Mouse (Mus musculus): ENCODE results near the gene Rnf149. TPM values are rescaled to one million over a fixed set of nuclear protein-coding genes. Genes with fewer than 3 reads are reported as not detected.

Rnf149 gene
- total RNA-seq, 2 experiments from 2014 or later: 30.9 to 31.1 TPM

DNA sequence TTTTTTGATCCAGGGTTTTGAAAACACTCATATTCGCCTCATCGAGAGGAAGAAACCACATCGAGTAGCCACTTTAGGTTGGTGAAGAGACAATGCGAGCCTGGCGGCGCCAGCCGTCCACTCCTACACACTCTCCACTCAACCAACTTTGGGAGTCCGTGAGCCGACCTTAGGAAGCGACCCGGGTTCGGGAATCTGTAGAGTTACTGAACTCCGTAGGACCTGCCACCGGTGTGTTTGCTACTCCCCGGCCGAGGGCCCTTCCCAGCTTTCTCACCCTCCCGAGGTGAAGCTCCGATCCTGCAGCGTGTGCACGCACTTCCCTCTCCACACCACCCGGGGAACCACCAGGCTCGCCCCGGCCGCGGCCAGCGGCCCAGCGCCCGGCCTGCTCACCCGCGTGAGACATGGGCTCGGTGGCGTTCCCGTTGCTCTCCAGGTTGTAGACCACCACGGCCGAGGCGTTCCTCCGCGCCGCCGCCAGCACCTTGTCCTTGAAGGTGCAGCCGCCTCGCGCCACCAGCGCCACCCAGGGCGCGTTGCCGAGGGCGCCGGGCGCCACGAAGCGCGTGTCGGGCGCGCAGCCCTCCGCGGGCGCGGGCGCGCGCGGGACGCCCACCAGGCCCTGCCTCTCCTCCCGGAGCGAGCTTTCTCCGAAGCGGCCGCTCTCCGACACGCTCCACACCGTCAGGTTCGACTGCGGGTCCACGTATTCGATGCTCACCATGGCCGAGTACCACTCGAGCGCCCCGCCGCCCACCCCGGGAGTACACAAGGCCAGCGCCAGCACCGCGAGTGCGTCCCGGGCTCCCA, 568 bp downstream of the Rnf149 start:
- DNase-seq (ENCODE audit: extremely low spot score in 1 of 2, low spot score in 1 of 2): peak in 1 of 2 experiments; percentile 53

DNA sequence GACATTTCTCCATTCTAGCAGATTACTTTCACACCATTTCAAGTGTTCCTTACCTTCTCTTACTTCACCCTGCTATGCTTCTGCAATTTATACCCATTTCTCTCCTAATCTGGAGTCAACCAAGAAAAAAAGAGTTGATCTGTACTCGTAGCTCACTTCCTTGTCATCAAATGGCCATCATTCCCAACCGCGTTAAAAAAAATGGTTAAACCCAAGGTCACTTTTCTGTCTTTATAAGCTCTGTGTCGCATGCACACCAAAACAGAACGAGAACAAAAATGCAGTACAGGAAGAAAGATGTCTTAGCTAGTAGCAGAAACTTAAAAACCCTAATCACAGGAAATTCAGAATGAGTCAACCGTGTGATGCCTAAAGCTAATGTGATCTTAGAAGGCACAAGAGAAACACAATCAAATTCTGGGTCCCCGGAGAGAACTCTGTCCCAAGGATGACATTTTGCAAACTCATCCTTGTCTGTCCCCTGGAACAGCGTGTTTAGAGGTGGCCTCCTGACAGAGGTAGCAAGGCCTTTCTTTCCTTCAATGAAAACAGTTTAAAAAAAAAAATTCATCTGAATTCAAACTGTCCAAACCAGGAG, 1.3 kb downstream of the Rnf149 start:
- no peak for DNase-seq (ENCODE audit: extremely low spot score in 1 of 2, low spot score in 1 of 2)

DNA sequence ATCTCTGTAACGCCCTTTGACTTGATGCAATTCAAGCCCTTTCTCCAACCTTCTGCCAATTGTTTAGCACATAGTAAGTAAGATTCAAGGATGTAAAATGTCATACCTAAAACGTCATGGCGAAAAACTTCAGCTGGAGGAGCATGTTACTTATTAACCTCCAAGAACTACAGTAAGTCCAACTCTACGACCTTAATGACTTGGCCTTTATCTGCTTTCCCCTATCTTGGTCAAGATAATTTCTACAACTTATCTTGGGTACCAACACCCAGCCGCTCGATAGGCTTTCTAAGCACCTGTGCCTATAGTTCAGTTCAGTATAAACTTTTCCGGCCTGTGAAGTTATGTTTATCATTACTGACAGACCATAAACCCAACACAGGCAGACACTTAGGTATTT, 3.3 kb downstream of the Rnf149 start:
- no peak for DNase-seq (ENCODE audit: extremely low spot score in 1 of 2, low spot score in 1 of 2)

DNA sequence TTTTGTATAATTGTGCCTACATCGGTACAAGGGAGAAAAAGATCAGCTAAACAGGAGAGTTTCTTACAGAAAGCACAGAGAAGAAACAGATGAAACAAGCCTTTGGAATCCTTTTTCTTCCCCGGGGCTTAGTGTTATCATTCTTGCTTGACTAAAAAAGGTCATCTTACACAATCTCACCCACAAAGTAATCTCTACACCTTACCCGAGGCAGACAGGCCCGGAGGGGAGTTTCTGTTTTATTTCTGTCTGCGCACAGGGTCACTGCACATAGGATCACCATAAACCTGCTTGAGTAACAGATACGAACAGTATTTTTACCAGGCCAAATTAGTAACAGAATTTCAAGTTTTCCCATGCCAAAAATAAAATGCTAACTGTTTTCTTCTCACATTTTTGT, 5.6 kb downstream of the Rnf149 start:
- DNase-seq (ENCODE audit: extremely low spot score in 1 of 2, low spot score in 1 of 2): no peak

DNA sequence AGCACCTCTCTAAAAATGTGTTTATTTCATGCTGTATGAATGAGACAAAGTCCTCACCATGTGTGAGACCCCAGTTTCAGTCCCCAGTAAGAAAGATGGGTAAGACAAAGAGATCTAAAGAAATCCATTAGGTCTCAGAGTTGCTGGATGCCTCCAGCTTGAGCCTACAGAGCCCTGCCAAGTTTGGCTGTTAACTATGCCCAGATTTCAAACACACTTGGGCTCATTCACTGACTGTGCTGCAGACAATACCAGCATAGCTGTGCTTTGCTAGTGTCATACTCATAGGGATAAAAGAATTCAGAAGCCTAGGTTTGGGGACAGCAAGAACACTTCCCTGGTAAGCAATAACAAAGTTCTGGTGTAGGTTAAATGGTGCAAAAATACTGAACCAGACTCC, 9.1 kb downstream of the Rnf149 start:
- no peak for DNase-seq (ENCODE audit: extremely low spot score in 1 of 2, low spot score in 1 of 2)

DNA sequence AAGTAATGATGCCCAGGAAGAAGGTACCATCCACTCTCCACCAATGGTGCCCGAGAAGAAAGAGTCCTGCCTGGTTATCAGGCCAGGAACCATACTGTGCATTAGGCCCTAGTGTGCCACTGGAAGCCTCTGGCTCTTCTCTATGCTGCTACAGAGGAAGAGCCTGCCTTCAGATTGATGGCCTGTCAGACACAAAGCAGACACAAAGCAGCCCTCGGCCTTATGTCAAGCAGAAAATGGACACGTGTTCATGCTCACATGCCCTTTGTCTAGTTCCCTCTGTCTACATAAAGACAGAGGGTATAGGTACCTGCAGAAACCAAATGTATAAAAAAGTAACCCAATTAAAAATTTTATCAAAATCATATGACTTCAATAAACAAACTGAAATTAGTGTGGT, 12.6 kb downstream of the Rnf149 start:
- DNase-seq (ENCODE audit: extremely low spot score in 1 of 2, low spot score in 1 of 2): no peak

DNA sequence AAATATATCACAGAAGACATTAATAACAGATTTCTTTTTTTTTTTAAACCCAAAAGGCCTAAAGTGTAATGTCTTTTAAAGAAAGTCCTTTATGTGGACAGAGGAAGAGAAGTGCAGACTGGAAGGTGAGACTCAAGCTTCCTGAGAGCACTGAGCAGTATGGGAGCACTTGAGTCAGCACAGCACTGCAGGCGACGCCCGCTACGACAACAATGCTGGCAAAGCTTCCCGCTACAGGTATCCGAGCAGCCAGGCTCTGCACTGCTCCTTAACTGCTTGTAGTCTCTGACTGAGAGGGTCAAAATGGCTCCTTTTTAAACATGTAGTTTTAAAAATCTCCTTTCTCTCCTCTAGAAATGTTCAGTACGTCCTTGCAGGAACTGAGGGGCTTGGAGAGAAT, 14.0 kb downstream of the Rnf149 start:
- no peak for DNase-seq (ENCODE audit: extremely low spot score in 1 of 2, low spot score in 1 of 2)

DNA sequence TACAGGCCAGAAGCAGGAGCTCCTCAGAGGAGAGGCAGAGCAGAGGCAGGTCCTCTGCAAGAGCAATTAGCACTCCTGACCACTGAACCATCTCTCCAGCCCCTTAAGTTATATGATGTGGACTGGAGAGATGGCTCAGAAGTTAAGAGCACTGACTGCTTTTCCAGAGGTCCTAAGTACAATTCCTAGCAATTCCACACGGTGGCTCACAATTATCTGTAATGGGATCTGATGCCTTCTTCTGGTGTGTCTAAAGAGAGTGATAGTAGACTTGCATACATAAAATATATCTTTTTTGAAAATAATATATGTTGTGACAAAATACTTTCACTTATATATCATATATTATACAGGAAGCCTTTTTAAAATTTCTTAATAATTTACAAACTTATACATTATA, 15.3 kb downstream of the Rnf149 start:
- no peak for DNase-seq (ENCODE audit: extremely low spot score in 1 of 2, low spot score in 1 of 2)

DNA sequence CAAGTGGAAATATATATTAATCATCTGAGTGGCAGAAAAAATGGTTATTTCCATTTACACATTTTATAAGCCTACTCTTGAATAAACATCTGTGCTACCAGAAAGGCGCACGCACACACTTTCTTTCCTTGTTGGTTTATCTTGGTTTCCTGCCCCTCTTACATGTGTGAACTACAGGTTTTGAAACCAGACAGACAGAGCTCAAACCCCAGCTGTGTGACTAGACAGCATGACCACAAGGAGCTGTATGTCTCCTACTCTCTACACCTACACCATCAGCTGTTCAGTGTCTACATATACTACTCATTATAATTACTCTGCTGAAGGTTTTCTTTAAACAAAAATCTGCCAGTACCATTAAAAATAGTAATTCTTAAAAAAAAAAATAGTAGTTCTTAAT, 18.2 kb downstream of the Rnf149 start:
- DNase-seq (ENCODE audit: extremely low spot score in 1 of 2, low spot score in 1 of 2): no peak

DNA sequence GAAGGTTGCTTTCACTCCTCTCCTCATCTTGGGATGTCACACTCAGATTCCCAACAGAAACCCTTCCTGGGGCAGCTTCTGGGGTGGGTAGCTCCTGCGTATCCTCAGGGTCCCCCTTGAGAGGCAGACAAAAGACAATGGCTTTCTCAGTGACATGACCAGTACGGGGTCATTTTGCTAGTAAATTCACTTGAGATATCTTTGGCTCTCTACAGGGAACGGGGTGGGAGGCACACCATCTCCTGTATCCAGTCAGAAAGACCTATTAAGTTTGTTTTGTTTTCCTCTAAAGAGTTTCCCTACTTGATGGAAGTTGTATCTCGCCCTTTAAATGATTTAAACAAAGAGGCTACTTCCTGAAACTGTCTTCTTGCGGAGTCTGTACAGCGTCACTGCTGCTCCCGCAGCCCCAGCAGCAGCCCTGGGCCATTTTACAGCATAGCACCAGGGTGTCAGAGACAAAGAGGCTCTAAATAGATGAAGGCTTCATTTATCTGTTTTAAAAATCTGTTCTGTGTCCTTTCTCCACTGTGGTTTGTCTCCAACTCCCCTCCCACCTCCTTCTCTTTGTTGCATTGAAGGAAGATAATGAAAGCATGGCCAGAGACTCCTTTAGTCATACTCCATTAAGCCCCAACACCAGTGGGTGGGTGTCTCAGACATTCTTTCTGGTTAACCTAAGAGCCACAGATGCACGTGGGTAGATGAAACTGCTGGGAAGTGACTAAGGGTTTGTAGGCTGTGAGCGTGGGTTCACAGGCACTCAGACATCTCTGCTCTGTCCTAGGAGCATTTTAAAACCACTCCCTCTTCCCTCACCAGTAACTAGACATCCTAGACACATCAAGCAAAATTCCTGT, 21.4 kb downstream of the Rnf149 start:
- no peak for DNase-seq (ENCODE audit: extremely low spot score in 1 of 2, low spot score in 1 of 2)

DNA sequence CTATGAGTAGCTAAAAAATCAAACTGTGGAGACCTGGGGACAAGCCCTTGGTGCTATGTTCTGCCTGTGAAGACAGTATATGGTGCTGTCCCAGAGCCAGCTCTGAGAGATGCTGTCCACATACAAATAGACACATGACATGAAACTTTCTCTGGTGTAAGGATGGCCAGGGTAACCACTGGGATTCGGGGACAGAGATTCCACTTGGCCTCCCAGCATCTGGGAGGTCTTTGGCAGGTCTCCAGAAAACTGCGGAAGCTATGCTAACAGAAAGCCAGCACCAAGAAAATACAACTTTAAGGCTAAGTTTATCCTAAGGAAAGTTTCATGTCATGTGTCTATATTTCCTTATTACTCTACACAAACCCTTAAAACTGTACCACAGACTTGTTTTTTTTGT, 27.4 kb downstream of the Rnf149 start:
- no peak for DNase-seq (ENCODE audit: extremely low spot score in 1 of 2, low spot score in 1 of 2)

DNA sequence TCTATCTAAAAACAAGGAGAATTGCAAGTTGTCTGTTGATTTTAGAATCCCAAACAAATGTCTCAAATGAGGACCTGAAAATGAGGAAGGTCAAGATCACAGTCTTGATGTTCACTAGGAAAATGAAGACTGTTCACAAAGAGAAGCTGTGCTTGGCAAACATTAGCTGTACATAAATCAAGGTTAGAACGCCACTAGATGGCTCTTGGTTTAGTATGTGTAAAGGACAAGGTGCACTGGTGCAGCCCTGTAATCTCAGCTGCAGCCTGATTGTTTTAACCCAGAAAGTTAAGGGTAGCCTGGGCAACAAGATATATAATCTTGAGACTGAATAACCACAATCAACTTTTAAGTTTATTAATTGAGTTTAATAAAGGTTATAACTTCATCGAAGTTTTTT, 30.0 kb downstream of the Rnf149 start:
- no peak for DNase-seq (ENCODE audit: extremely low spot score in 1 of 2, low spot score in 1 of 2)

DNA sequence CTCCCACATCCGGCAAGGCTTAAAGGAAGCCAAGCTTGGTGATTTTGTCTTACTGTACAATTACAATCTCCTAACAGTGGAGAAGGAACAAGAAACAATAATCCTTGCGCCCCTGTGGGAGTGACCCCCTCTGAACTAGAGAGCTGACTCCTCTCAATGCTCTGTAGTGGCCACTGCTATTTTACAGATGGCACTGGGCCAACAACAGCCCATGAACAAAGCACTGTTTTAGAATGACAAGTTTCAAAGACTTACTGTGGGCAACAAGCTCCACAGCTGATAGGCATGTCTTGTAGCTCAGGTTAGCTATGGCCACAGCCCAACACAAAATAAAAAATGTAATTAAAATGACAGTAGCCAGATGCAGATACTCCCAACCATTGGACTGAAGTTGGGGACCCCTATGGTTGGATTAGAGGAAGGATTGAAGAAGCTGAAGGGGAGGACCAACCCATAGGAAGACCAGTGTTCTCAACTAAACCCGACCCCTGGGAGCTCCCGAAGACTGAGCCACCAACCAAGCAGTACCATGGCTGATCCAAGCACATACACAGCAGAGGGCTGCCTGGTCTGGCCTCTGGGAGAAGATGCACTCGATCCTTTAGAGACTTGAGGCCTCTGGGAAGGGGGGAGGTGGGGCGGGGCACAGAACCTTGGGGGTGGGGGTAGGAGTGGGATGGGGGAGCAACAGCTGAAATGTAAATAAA, 30.9 kb downstream of the Rnf149 start:
- no peak for DNase-seq (ENCODE audit: extremely low spot score in 1 of 2, low spot score in 1 of 2)

DNA sequence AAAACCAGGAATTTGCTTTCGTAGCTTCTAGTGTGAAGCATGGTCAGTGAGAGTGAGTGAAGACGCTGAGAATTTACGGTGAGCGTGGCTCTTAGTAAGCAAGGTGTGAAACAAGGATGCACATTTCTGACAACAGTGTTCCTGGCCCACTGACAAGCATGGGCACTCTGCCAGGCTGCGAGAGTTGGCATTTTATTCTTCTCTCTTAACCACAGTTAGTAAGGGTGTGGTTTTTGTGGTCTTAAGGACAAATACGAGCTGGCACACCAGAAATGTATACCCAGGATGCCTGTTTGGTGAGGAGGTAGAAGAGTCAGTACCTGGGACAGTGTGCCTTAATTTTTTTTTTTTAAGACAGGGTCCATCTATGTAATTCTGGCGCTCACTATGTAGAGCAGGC, 31.6 kb downstream of the Rnf149 start:
- no peak for DNase-seq (ENCODE audit: extremely low spot score in 1 of 2, low spot score in 1 of 2)

DNA sequence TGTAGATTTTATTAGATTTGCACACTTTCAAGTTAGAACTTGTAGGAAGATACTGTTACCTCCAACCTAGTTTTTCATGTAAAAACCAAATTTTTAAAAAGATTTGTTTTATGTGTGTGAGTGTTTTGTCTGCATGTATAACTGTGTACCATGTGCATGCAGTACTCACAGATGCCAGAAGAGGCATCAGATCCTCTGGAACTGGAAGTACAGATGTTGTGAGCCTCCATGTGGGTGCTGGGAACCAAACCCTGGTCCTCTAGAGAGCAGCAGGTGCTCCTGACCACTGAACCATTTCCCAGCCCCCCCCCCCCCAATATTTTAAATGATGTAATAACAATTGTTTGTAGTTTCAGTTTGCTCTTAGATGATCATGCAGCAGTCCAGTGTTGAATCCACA, 36.6 kb downstream of the Rnf149 start:
- DNase-seq (ENCODE audit: extremely low spot score in 1 of 2, low spot score in 1 of 2): no peak

DNA sequence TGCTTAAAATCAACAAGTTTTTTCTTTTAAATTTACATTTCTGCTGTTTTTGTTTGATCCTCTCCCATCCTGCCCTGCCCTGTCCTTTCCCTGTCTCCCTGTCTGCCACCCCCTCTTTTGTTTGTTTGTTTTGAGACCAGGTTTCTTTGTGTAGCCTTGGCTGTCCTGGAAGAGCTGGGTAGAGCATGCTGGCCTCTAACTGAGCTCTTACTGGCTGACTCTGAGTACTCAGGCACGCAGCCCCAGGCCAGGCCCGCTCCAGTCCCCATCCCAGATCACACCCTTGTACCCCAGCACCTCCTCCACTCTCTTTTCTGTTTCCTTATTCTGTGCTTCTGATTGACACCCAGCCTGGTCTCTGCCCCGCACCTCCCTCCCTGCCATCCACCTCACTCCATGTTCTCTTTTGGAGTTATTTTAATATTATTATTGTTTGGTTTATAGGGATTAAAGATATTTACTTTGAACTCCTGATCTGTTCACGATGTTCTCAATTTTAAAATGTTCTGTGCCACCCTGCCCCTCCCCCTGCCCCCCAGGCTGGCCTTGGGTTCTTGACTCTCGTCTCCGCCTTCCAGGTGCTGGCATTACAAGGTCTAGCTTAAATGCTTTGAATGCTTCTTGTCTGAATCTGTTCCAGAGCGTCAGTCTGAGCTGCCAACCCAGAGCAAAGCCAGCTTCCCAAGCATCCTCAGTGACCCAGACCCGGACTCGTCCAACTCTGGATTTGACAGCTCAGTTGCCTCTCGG, 39.4 kb downstream of the Rnf149 start:
- DNase-seq (ENCODE audit: extremely low spot score in 1 of 2, low spot score in 1 of 2): no peak

DNA sequence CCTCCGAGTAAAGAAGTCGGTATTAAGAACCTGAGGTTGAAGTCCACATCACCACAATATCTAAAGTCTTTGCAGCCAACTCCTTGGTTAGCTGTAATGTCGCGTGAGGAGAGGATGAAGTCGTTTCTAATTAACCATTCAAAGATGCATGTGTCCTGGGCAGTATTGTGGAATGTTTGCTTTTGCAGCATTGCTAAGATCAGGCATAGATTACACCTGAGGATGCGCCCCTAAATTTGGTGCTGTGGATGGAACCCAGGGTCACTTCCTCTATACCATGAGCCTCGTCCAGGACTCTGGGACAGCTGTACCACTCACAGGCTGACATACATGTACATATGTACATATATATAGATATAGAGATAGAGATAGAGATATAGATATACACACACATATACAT, 40.5 kb downstream of the Rnf149 start:
- no peak for DNase-seq (ENCODE audit: extremely low spot score in 1 of 2, low spot score in 1 of 2)

DNA sequence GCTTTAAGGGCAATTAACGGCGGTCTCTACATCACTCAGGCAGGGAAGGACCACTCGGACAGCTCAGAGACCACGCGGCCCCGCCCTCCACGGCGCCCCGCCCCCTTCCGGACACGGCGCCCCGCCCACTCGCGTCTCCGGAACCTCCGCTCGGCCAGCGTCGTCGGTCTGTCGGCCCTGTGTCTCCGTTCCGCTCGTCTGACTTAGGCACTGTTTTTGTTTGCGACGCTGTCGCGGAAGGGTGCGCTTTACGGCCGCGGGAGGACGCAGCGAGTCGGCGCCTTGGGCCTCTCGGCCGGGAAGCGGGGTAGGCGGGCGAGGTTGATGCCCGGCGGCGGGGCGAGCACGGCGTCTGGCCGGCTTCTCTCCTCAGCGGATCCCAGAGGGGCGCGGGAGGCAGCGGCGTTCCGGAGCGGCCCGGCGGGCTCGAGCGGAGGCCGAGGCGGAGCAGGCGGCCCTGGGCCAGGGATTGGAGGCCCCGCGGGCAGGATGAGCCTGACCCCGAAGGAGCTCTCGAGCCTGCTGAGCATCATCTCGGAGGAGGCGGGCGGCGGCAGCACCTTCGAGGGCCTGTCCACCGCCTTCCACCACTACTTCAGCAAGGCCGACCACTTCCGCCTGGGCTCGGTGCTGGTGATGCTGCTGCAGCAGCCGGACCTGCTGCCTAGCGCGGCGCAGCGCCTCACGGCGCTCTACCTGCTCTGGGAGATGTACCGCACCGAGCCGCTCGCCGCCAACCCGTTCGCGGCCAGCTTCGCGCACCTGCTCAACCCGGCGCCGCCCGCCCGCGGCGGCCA, 41.5 kb downstream of the Rnf149 start:
- peak; percentile 98 to 99 for DNase-seq (ENCODE audit: extremely low spot score in 1 of 2, low spot score in 1 of 2)

DNA sequence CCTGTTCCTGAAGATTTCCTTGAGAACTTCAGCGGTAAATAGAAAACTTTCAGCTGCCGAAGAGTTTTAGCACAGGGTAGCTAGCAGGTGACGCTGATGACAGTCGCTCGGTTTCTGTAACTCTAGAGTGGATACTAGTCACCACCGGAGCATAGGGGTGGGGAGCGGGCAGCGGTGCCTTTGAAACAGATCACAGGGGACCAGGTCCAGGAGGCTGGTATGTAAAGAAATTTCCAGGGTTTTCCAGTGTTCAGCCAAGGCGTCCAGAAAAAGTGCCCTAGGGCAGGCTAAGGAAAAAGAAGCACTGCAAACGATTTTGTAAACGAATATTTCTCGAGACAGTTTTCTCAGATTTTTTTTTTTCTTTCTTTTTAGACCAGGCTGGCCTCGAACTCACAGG, 42.4 kb downstream of the Rnf149 start, which contains the start of gene Cnot11:
TSS of gene Cnot11 (plus strand) at position 162 of the 400 bp plus-strand sequence.
- no peak for DNase-seq (ENCODE audit: extremely low spot score in 1 of 2, low spot score in 1 of 2)

All from layer of hippocampus, postnatal 25 days (tissue).